Mouse (Mus musculus): ENCODE results near the gene Copz2. TPM values are rescaled to one million over a fixed set of nuclear protein-coding genes. Genes with fewer than 3 reads are reported as not detected.

Copz2 gene
- polyA plus RNA-seq (2012; rRNA removed), result 17.9 and 45.4 TPM in 2 replicates

DNA sequence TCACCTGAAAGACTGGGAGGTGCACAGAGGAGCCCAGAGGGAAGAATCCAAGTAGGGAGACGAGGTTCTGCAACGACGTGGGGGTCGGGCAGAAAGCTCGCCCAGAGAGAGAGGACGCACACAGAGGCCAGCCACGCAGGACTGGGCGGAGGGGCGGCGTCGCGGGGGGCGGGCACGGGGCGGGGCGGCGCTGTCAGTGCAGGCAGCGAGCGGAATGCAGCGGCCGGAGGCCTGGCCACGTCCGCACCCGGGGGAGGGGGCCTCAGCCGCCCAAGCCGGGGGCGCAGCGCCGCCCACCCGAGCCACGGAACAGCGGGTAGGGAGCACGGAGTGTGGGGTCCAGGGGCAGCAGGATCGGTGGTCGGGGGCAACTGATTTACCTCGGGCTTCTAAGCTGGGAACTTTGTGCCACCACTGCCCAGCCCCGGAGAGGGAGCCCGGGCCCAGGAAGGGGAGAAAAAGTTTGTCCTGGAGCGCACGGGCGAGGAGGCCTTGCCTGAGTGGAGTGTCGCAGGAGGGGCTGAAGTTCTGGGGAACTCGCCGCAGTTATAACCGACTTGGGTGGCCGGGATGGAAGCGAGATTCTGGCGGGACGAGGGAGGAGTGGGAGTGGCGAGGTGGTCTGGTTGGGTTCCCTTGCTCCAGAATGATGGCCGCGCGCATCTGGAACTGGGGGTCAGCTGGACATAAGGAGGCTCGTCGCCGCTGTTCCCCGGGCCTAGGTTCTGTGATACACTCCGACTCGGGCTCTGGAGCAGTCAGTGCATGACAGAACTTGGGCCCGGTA is at the start of gene Copz2:
Gene Copz2, plus strand, starts transcription at position 190 of the 787 bp plus-strand sequence.

DNA sequence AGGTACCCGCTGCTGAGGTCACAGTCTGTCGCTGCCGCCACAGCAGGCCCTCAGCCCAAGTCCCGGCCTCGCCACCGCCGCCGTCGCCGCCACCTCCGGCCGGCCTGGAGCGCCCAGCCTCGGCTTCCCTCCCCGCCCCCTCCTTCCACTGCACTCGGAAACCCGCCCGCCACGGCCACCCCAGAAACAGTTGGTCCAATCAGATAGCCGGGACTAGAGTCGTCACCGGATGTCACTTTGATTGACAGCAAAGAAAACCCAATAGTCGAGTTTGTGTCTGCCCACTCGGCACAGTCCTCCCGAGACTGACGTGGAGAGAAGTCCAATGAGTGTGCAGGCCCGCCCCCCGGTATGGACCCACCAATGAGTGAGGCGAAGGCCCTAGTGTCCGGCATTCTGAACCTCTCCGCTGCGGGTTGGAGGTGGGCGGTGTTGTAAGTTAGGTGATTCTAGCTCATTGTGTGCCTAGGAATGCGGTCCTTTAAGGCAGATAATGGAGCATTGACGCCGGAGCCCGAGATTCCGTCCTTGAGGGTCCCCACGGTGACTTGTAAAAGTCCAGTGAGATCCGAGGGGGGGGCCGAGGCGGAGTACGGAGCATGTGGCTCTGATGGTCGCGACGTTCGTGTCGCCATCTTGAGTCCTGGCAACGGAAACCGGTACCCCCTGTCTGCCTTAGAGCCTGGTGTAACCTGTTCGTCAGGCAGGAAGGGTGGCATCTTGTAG is 19.7 kb upstream of the Copz2 start, which contains the start of gene Nfe2l1:
Gene Nfe2l1, minus strand, starts transcription at position 156 of the 726 bp plus-strand sequence.

Other genes with a start within 250 kb of the Copz2 start
- 54.4 and 55.1 TPM in 2 replicates for gene Snx11, start 72.3 kb upstream of the Copz2 start, polyA plus RNA-seq (2012; rRNA removed)
- 97.9 and 107 TPM in 2 replicates for gene Cbx1, start 60.7 kb upstream of the Copz2 start, polyA plus RNA-seq (2012; rRNA removed)
- gene Nfe2l1, start 19.9 kb upstream of the Copz2 start, polyA plus RNA-seq (2012; rRNA removed), result 69.7 and 81.1 TPM in 2 replicates
- 88.3 and 96.2 TPM in 2 replicates for gene Cdk5rap3, start 66.6 kb downstream of the Copz2 start, polyA plus RNA-seq (2012; rRNA removed)
- 0.35 TPM in 1 of 2 replicates, not detected in the other for gene Prr15l, start 78.2 kb downstream of the Copz2 start, polyA plus RNA-seq (2012; rRNA removed)
- 12.3 and 13.8 TPM in 2 replicates for gene Pnpo, start 94.1 kb downstream of the Copz2 start, polyA plus RNA-seq (2012; rRNA removed)
- gene Sp2, start 133.1 kb downstream of the Copz2 start, polyA plus RNA-seq (2012; rRNA removed), result 12.6 and 15.4 TPM in 2 replicates
- gene Sp6, start 163.5 kb downstream of the Copz2 start, polyA plus RNA-seq (2012; rRNA removed), result 0.54 and 1.0 TPM in 2 replicates
- 14.2 and 15.7 TPM in 2 replicates for gene Scrn2, start 180.1 kb downstream of the Copz2 start, polyA plus RNA-seq (2012; rRNA removed)
- gene Lrrc46, start 191.5 kb downstream of the Copz2 start, polyA plus RNA-seq (2012; rRNA removed), result 2.0 and 2.8 TPM in 2 replicates
- 59.5 and 60.3 TPM in 2 replicates for gene Mrpl10, start 191.7 kb downstream of the Copz2 start, polyA plus RNA-seq (2012; rRNA removed)
- 14.3 and 14.8 TPM in 2 replicates for gene Osbpl7, start 200.8 kb downstream of the Copz2 start, polyA plus RNA-seq (2012; rRNA removed)

All from central nervous system, embryonic 14 days (tissue).